In the genomic region with DNA sequence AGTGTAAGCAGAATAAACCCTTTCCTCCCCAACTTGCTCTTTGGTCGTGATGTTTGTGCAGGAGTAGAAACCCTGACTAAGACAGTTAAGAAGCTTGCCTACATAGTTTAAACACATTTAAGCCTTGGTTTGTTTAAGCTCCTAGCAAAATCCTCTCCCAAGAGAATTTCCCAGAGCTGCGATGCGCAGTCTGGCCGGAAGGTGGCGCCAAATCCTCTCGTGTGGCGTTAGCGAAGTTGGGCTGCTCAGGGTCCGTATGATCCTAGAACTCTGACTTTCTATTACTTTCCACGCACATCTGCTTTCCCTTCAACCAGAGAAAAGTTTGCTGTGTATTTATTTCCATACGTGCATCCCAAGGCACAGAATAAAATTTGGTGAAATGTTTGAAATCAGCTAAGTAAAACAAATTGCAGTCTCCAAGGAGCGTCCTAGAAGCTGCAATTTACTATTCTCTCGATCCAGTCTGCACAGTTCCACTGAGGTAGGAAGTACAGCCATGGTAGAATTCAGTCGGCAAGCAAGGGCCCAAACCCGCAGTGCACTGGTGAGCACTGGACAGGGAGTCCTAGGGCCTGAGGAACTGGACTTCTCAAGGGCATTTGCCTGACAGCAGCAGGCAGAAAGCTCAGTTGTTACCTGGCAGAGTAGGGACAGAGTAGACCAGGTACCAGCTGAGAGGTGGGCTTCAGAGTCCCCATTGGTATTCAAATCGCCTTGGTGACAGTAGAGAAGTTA, we compare ENCODE assay signal across 8 mouse cellular contexts. TPM values are rescaled to one million over a fixed set of nuclear protein-coding genes. Genes with fewer than 3 reads are reported as not detected.
DNase-seq lines count a peak whose midpoint lies in the region; ATAC-seq and TF ChIP-seq lines count a peak whose summit lies in the region.

No protein-coding gene starts in this region.

- ATAC-seq in liver, embryonic 12.5 days = no peak
- ATAC-seq in embryonic facial prominence, embryonic 13.5 days (ENCODE audit: insufficient number of reproducible peaks, insufficient read depth, low FRiP score, low TSS enrichment, low read depth) = no peak
- no peak for ATAC-seq in midbrain, postnatal 0 days (ENCODE audit: low FRiP score)

- H3K36me3 ChIP-seq in liver, embryonic 12.5 days = no peaks in the 10 kb centered on the region
- no peaks in the 10 kb centered on the region for H3K36me3 ChIP-seq in embryonic facial prominence, embryonic 13.5 days
- no peaks in the 10 kb centered on the region for H3K36me3 ChIP-seq in midbrain, postnatal 0 days (ENCODE audit: insufficient read depth, low read length)

- peak; percentile 97 for TF ChIP-seq CTCF in midbrain, postnatal 0 days (IDR thresholded peaks at IDR 0.05)

- H3K27me3 ChIP-seq in liver, embryonic 12.5 days (replicated peaks) = peaks cover 12% of the 10 kb centered on the region
- peaks cover 8% of the 10 kb centered on the region for H3K27me3 ChIP-seq in embryonic facial prominence, embryonic 13.5 days
- peaks cover 4% of the 10 kb centered on the region; the same call in 1 of the 2 replicates for H3K27me3 ChIP-seq in midbrain, postnatal 0 days (ENCODE audit: insufficient read depth, low read length)

- no peak overlapping the region for H3K4me3 ChIP-seq in liver, embryonic 12.5 days
- H3K4me3 ChIP-seq in embryonic facial prominence, embryonic 13.5 days = no peak overlapping the region
- no peak overlapping the region for H3K4me3 ChIP-seq in midbrain, postnatal 0 days (ENCODE audit: low read depth, low read length)

- no peak overlapping the region for H3K4me2 ChIP-seq in liver, embryonic 12.5 days
- peak overlapping the region; percentile 20; the same call in 1 of the 2 replicates for H3K4me2 ChIP-seq in embryonic facial prominence, embryonic 13.5 days
- H3K4me2 ChIP-seq in midbrain, postnatal 0 days (ENCODE audit: low read depth, low read length, poor library complexity, severe bottlenecking) = no peak overlapping the region

- no peaks in the 10 kb centered on the region for H3K4me1 ChIP-seq in liver, embryonic 12.5 days
- H3K4me1 ChIP-seq in embryonic facial prominence, embryonic 13.5 days = peaks cover 8% of the 10 kb centered on the region
- H3K4me1 ChIP-seq in midbrain, postnatal 0 days (ENCODE audit: insufficient read depth, low read length) = no peaks in the 10 kb centered on the region

- H3K9ac ChIP-seq in liver, embryonic 12.5 days = no peak overlapping the region
- no peak overlapping the region for H3K9ac ChIP-seq in embryonic facial prominence, embryonic 13.5 days
- no peak overlapping the region for H3K9ac ChIP-seq in midbrain, postnatal 0 days (replicated peaks; ENCODE audit: low read length, poor library complexity, severe bottlenecking)

- peak; percentile 71 for DNase-seq in liver
- DNase-seq in adrenal gland, postnatal 4 days (ENCODE audit: low spot score in 2 of 2) = peak; percentile 25 to 31
- DNase-seq in heart, postnatal 4 days = peak; percentile 82
- DNase-seq in left cerebral cortex, postnatal 25 days (ENCODE audit: low spot score in 2 of 2) = peak; percentile 59 to 64
- DNase-seq in midbrain, postnatal 0 days (ENCODE audit: low spot score) = peak; percentile 81
- peak; percentile 37 to 44 for DNase-seq in thymus, postnatal 36 days

- WGBS in liver, embryonic 12.5 days (ENCODE audit: insufficient replicate concordance) = 8% methylated on average over 16 of the region's 16 CpGs
- WGBS in embryonic facial prominence, embryonic 13.5 days = 6% methylated on average over 16 of the region's 16 CpGs
- WGBS in midbrain, postnatal 0 days = 8% methylated on average over 16 of the region's 16 CpGs

- H3K9me3 ChIP-seq in liver, embryonic 12.5 days (replicated peaks) = no peaks in the 10 kb centered on the region
- H3K9me3 ChIP-seq in embryonic facial prominence, embryonic 13.5 days = no peaks in the 10 kb centered on the region
- no peaks in the 10 kb centered on the region for H3K9me3 ChIP-seq in midbrain, postnatal 0 days (ENCODE audit: low read length)

- H3K27ac ChIP-seq in liver, embryonic 12.5 days = no peak overlapping the region
- H3K27ac ChIP-seq in embryonic facial prominence, embryonic 13.5 days = no peak overlapping the region
- no peak overlapping the region for H3K27ac ChIP-seq in midbrain, postnatal 0 days (ENCODE audit: low read depth, low read length)

- intact Hi-C loops in left cerebral cortex, postnatal 25 days (cut with DNase I) = loop anchor here (10.0 kb wide), 1 partner anchor 553 kb away; no protein-coding TSS in a partner anchor

RNA-seq across cellular contexts. Expression of gene Mc3r, which starts 26.5 kb away (rescaled TPM):
- 0.05 and 0.12 TPM in 2 replicates for polyA plus RNA-seq in liver, embryonic 12.5 days (2016; fragmentation: Nextera tagmentation; extraction: Ambion mirVana)
- not detected for total RNA-seq in adrenal gland, postnatal 4 days (2021)
- not detected in 2 replicates for polyA plus RNA-seq in embryonic facial prominence, embryonic 13.5 days (2015; fragmentation: Nextera tagmentation; extraction: Ambion mirVana)
- total RNA-seq in heart, postnatal 4 days (2021) = not detected
- total RNA-seq in left cerebral cortex, postnatal 25 days (2021) = under 1 TPM; 0.21 to 0.25 TPM
- total RNA-seq in midbrain, postnatal 0 days (2014; rRNA removed) = 0.60 and 0.71 TPM in 2 replicates
- polyA plus RNA-seq in midbrain, postnatal 0 days (2015; fragmentation: Nextera tagmentation; extraction: Ambion mirVana) = 0.94 and 1.1 TPM in 2 replicates

Comparison
In these comparisons a context has a peak if more than half of its experiments do, and no peak if none do; other contexts are left out.
1. DNase-seq: peak in every context shown above with its lines; median percentile 82 in heart, postnatal 4 days; 81 in midbrain, postnatal 0 days; 71 in liver; 62 in left cerebral cortex, postnatal 25 days; 40 in thymus, postnatal 36 days; 28 in adrenal gland, postnatal 4 days.